Mouse (Mus musculus): ENCODE results near the gene Ppp1r15b. TPM values are rescaled to one million over a fixed set of nuclear protein-coding genes. Genes with fewer than 3 reads are reported as not detected.

The Ppp1r15b gene
- 10 to 100 TPM; 14.8 to 18.2 (median 16.3) TPM for total RNA-seq (2022)

- DNase-seq (ENCODE audit: low spot score in 2 of 2): peak; percentile 97 to 99
These were observed at the start of gene Ppp1r15b for GRCm38 (mm10) chr1:133130638-133131560. TSS of gene Ppp1r15b (plus strand) at chr1:133131143.

GRCm38 (mm10) chr1:133083003-133083546 is 47.9 kb upstream of the Ppp1r15b start:
- no peak for DNase-seq (ENCODE audit: low spot score in 2 of 2)

DNA sequence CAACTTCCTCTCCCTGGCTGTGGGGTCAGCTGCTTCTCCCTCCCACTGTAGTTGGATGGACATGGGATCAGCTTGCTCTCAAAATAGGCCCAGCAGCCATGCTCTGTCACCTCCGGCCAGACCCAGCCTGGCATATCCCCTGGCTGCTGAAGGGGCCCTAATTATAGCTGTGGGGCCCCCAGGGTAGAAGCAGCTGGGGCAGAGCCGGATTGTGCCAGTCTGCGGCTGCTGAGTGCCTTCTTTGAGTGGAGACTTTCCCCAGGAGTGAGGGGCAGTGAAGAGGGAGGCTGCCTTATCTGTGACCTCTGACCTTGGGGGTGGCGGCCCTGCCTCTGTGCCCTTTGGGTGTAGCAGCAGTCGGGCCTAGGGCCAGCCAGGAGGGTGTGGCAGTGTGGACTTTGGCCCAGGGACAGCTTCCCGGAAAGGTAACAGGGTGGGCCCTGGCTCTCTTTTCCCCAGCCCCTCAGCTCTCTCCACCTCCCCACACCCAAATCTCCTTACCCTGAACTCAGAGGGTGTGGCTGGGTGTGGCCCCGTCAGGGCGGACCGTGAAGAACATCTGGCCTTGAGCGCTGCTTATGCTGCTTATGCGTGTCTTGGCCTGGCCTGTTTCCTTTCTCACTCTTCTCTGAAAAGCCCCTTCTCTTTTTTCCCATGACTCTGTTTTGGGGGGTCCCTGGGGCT is 46.9 kb upstream of the Ppp1r15b start:
- DNase-seq (ENCODE audit: low spot score in 2 of 2): peak; percentile 56 to 79

DNA sequence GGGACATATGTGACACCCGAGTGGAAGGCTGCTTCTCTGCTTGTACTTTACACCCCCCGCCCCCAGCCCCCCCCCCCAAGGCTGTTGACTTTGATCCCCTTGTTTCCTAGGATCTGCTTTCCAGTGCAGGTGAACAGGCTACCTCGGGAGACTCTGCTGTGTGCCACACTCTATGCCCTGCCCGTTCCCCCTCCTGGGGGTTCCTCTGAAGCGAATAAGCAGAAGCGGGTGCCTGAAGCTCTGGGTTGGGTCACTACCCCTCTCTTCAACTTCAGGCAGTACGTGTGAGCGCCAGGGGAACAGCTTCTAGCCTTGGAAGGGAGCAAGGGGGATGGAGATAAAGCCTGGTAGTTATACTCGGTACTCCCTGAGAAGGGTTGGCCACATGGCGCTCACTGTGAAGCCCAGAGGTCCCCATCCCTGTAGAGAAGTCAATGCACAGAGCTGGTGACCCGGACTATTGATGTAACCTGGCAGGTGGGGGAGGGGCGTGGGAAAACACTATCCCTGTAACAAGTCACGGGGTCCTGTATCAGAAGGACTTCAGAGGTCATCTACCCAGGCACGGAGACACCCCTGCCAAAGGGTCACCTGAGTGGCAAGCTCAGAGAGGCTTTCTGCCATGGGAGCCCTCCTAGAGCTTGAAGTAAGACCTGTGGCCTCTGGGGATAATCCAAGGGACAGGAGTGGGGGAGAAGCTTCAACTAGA is 46.1 kb upstream of the Ppp1r15b start:
- DNase-seq (ENCODE audit: low spot score in 2 of 2): no peak

DNA sequence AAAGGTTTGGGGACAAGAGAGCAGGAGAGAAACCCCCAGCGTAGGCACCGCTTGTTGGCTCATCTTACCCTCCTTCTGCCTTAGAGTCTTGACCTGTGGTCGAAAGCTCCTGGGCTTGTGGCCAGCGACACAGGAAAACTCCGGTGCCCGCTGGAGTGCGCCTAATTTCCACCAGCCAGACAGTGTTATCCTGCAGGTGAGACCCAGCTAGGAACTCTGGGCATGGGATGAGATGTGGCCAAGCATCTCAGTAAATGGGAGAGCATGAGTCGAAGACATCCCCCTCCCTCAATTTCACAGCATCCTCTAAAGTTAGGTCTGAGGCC is 45.6 kb upstream of the Ppp1r15b start:
- no peak for DNase-seq (ENCODE audit: low spot score in 2 of 2)

- DNase-seq (ENCODE audit: low spot score in 2 of 2): no peak
These were observed 44.1 kb upstream of the Ppp1r15b start for GRCm38 (mm10) chr1:133086804-133087203.

- DNase-seq (ENCODE audit: low spot score in 2 of 2): peak; percentile 50
These were observed 43.6 kb upstream of the Ppp1r15b start for GRCm38 (mm10) chr1:133087206-133087905.

GRCm38 (mm10) chr1:133088196-133088595 is 42.7 kb upstream of the Ppp1r15b start:
- no peak for DNase-seq (ENCODE audit: low spot score in 2 of 2)

- no peak for DNase-seq (ENCODE audit: low spot score in 2 of 2)
These were observed 41.5 kb upstream of the Ppp1r15b start for GRCm38 (mm10) chr1:133089415-133089814.

DNA sequence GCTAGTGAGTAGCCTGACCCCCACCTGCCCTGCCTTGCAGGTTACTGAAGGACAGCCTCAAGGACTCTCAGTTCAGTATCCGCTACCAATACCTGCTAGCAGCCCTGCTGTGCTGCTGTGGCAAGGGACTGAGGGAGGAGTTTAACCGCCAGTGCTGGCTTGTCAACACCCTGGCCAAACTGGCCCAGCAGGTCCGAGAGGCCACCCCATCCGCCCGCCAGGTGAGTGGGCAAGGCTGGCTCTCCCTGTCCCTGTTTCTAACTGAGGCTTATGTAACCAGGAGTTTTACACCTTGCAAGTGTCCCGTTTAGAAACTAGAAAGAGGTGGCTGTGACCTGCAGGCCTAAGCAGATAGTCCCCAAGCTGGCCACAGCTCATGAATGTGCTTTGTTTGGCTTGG is 40.3 kb upstream of the Ppp1r15b start:
- no peak for DNase-seq (ENCODE audit: low spot score in 2 of 2)

DNA sequence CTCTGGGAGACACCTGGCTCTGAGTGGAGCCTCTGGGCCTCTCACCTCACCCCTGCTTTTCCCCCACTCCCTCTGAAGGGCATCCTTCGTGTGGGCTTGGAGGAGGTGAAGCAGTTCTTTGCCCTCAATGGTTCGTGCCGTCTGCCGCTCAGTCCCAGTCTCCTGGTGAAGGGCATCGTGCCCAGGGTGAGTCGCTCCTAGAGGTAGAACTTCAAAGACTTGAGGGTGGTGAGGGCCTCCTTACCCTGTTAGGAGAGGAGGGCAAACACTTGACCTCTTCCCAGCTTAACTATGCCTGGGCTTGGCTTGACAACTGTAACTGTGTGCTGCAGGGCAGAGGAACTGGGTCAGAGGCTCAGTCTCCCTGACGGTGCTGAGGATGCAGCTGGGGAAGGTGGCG is 39.5 kb upstream of the Ppp1r15b start:
- no peak for DNase-seq (ENCODE audit: low spot score in 2 of 2)

GRCm38 (mm10) chr1:133093719-133094118 is 37.2 kb upstream of the Ppp1r15b start:
- no peak for DNase-seq (ENCODE audit: low spot score in 2 of 2)

DNA sequence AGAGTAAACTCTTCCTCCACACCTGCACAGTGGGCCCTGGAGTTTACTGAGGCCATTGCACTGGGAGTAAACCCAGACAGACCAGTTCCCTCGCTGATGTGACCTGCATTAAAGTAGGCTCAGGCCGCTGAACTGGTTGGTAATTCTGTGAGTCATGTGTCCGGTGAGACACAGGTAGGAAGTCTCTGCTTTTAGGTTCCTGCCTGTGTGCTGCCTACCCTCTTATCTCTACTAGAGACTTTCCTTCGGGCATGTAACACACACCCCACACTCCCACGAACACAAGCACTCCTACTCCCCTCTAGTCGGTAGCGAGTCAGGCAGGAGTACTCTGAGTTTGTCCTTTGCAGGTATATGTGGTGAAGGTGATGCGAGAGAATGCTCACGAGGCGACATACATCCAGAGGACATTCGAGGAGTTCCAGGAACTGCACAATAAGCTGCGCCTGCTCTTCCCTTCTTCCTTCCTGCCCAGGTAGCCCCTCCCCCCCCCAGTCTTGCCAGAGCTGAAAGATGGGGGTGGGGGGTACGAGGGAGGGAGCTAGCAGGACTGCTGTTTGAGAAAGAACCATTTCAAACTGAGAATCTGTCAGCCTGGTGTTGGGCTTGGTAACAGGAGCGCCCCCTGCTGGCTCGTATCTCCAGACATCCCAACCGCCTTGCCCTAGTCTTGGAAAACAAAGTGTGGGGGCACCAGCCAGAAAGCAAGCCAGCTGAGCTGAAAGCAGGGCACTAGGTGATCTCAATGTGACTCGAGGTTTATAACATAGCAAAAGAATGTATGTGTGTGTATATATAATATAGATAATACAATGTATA is 29.8 kb upstream of the Ppp1r15b start:
- DNase-seq (ENCODE audit: low spot score in 2 of 2): peak; percentile 60 to 71

- no peak for DNase-seq (ENCODE audit: low spot score in 2 of 2)
These were observed 28.8 kb upstream of the Ppp1r15b start for GRCm38 (mm10) chr1:133102108-133102507.

DNA sequence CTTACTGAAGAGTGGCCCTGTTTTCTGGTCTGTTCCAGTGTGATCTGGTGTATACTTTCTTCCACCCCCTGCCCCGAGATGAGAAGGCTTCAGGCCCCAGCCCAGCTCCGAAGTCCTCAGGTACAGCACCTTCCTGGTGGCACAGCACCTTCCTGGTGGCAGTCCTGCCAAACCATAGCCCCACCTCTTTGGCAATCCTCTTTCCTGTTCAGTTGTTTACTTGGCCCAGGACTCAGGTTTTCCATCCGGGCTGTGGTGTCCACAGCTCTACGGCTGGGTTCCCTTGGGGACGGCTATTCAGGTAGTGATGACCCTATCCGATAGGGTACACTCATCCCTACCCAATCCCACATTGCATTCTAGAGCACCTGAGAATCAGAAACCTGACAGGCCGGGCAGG is 27.6 kb upstream of the Ppp1r15b start:
- DNase-seq (ENCODE audit: low spot score in 2 of 2): no peak

DNA sequence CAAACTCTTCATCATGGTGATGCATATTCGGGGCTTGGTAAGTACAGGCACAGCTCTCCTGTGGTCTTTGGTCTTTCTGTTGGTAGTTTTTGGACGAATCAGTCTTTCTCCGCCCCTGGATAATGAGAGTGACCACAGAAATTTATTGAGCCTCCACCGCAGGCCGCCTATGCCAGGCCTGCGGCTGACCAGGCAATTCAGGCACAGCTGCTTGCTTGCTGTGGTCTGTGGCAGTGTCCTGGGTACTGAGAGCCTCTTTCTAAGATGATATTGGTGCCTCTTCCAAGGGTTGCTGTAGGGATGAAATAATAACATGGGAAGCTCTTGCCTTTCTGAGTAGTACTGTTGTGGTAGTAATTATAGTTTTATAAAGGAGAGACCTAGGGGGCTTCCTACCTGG is 27.1 kb upstream of the Ppp1r15b start:
- DNase-seq (ENCODE audit: low spot score in 2 of 2): no peak

DNA sequence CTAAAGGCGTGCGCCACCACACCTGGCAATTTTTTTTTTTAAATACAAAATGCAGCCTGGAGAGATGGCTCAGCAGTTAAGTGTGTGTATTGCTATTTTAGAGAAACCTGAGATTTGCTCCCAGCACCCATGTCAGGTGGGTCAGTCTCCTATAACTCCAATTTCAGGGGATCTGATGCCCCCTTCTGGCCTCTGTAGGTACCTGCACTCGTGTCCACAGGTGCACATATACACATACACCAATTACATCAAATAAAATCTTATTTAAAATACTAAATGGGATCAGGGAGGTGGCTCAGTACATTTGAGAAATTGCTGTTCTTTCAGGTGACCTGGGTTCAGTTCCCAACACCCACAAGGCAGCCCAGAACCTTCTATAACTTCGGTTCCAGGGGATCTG is 14.8 kb upstream of the Ppp1r15b start:
- no peak for DNase-seq (ENCODE audit: low spot score in 2 of 2)

DNA sequence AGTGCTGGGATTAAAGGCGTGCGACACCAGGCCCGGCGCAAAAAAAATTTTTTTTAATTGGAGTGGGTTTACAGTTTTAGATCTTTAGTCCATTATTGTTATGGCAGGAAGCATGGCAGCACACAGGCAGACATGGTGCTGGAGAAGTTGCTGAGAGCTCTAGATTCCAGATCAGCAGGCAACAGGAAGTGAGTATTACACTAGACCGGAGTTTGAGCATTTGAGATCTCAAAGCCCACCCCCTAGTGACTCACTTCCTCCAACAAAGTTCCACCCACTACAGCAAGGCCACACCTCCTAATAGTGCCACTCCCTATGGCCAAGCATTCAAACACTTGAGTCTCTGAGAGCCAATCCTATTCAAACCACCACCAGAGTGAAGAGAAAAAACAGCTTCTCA is 12.8 kb upstream of the Ppp1r15b start:
- DNase-seq (ENCODE audit: low spot score in 2 of 2): no peak

DNA sequence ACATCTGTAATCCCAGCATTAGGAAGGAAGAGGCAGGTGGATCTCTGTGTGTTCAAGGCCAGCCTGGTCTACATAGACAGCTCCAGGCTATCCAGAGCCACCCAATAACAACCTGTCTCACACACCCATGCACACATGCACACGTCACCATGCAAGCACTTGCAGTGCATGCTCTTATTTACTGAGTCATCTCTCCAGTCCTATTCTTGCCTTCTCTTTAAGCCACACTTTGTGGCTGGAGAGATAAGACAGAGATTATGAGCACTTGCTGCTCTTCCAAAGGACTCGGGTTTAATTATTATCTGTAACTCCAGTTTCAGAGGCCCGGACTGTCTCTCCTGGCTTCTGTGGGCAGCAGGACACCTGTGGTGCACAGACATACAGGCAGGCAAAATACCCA is 12.1 kb upstream of the Ppp1r15b start:
- DNase-seq (ENCODE audit: low spot score in 2 of 2): no peak

All from gastrocnemius, adult 8-10 months (tissue).